Mouse (Mus musculus) forebrain, embryonic 16.5 days (tissue): ENCODE data around the gene Erg. TPM values are rescaled to one million over a fixed set of nuclear protein-coding genes. Genes with fewer than 3 reads are reported as not detected.

Experiments used
- ATAC-seq: fragments of 200-750 bp; cut with Nextera tagmentation; 2 replicates; pipeline ENCODE4 v1.8.0; 2017; ENCODE audit warnings: mild to moderate bottlenecking, moderate library complexity
- H3K27ac ChIP-seq: fragments of 300-500 bp; sonication (generic); 2 replicates; pipeline ENCODE4 v1.5.1; 2014; ENCODE audit warnings: low read length, control low read depth
- H3K27me3 ChIP-seq: fragments of 300-500 bp; sonication (generic); replicated peaks from 2 replicates; pipeline ENCODE4 v1.6.1; 2014; ENCODE audit warnings: low read length; ENCODE audit not compliant: control insufficient read depth, insufficient read depth
- H3K36me3 ChIP-seq: fragments of 300-500 bp; sonication (generic); 2 replicates; pipeline ENCODE4 v1.6.1; 2014; ENCODE audit not compliant: control insufficient read depth, insufficient read depth
- H3K4me1 ChIP-seq: fragments of 300-500 bp; sonication (generic); replicated peaks from 2 replicates; pipeline ENCODE4 v1.6.1; 2014; ENCODE audit warnings: low read length; ENCODE audit not compliant: control insufficient read depth, insufficient read depth
- H3K4me2 ChIP-seq: fragments of 300-500 bp; sonication (generic); 2 replicates; pipeline ENCODE4 v1.6.1; 2014; ENCODE audit warnings: mild to moderate bottlenecking, low read length, control low read depth
- H3K4me3 ChIP-seq: fragments of 300-500 bp; sonication (generic); replicated peaks from 2 replicates; pipeline ENCODE4 v1.5.1; 2014; ENCODE audit warnings: mild to moderate bottlenecking, low read length, control low read depth
- H3K9ac ChIP-seq: fragments of 300-500 bp; sonication (generic); replicated peaks from 2 replicates; pipeline ENCODE4 v1.6.1; 2014; ENCODE audit warnings: low read depth, low read length, control low read depth
- H3K9me3 ChIP-seq: fragments of 300-500 bp; sonication (generic); 2 replicates; pipeline ENCODE4 v1.6.1; 2016; ENCODE audit warnings: low read length; ENCODE audit not compliant: control insufficient read depth
- WGBS: fragments of 180-500 bp; shearing (Covaris S2); extraction: QIAGEN DNeasy Blood & Tissue Kit; methylation state at CpG from one replicate; pipeline ENCODE4 v1.1.7; 2014; 5-methylcytosine and 5-hydroxymethylcytosine counted together
- polyA plus RNA-seq: library from polyadenylated mRNA; unstranded; fragments of >200 nt; fragmentation: Nextera tagmentation; extraction: Ambion mirVana; gene quantifications from 2 replicates; pipeline ENCODE4 v1.2.1, GENCODE M21; 2015

Erg gene
- polyA plus RNA-seq, 1 experiment from 2014 or later: 1.9 TPM

DNA sequence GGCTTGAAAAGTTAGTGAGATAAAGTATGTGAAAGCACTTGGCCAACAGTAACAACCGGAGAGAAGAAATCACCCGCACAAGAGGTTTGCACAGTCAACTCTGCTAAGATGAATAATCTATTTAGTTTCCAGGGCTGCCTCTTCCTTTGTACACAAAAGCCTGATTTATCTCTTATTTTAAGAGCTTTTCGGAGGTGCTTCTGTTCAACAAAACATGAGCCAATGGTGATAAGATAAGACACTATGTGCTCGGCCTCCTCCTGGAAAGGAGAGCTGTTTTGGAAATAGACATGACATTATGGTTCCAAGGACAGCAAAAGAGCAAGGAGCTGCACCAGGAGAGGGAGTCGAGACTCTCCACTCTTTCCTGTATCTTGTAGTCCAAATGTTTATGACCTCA, 204.1 kb downstream of the Erg start:
- 86% methylated on average over 5 of the region's 5 CpGs for WGBS
- Histone ChIP-seq H3K4me1 (no peaks in the 10 kb centered on the region), H3K9ac (no peak overlapping the region), H3K27ac (no peak overlapping the region), H3K4me3 (no peak overlapping the region), H3K27me3 (no peaks in the 10 kb centered on the region), H3K9me3 (no peaks in the 10 kb centered on the region), H3K36me3 (no peaks in the 10 kb centered on the region), H3K4me2 (no peak overlapping the region)
- no peak for ATAC-seq

DNA sequence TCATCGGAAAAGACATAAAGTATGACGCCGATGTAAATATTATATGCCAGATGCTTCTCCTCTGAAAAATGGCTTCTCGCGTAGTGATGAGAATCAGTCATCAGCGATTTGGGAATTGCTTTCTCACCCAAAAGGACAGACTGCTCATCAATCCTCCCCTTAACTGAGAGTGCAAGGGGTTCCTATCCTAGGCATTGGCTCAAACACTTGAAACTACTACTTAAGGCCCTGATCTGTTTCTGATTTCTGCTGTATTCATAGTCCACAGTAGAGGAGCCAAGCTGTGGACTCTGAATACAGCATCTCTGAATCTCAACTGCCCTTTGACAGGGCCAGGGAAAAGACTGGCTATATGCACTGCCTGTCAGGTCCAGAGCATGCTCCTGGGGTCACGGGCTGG, 209.6 kb downstream of the Erg start:
- no peaks in the 10 kb centered on the region for H3K36me3 ChIP-seq
- no peak for ATAC-seq
- H3K27me3 ChIP-seq: no peaks in the 10 kb centered on the region
- no peak overlapping the region for H3K9ac ChIP-seq
- no peak overlapping the region for H3K4me3 ChIP-seq
- 72% methylated on average over 7 of the region's 7 CpGs for WGBS
- no peaks in the 10 kb centered on the region for H3K9me3 ChIP-seq
- H3K4me1 ChIP-seq: no peaks in the 10 kb centered on the region
- no peak overlapping the region for H3K4me2 ChIP-seq
- no peak overlapping the region for H3K27ac ChIP-seq

DNA sequence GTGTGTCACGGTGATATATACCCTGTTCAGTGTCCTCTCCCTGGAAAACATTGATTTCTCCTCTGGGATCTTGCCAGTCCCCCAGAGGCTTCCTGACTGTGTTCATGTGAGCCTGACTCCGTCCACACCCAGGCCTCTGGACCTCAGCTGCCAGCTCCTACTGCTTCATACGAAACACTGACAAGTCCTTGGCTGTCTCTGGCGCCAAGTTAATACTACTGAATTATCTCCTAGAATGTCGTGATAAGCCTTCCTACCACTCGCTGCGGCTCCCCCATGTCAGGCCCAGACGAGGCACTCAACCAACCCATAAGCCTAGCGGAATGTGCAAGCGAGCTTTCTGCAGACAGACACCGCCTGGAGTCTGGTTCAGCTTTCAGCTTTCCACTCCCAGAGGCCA, 210.0 kb downstream of the Erg start:
- no peaks in the 10 kb centered on the region for H3K9me3 ChIP-seq
- no peak overlapping the region for H3K4me3 ChIP-seq
- no peaks in the 10 kb centered on the region for H3K27me3 ChIP-seq
- no peak for ATAC-seq
- no peaks in the 10 kb centered on the region for H3K36me3 ChIP-seq
- WGBS: 71% methylated on average over 11 of the region's 11 CpGs
- H3K4me1 ChIP-seq: no peaks in the 10 kb centered on the region
- no peak overlapping the region for H3K27ac ChIP-seq
- no peak overlapping the region for H3K9ac ChIP-seq
- H3K4me2 ChIP-seq: no peak overlapping the region

DNA sequence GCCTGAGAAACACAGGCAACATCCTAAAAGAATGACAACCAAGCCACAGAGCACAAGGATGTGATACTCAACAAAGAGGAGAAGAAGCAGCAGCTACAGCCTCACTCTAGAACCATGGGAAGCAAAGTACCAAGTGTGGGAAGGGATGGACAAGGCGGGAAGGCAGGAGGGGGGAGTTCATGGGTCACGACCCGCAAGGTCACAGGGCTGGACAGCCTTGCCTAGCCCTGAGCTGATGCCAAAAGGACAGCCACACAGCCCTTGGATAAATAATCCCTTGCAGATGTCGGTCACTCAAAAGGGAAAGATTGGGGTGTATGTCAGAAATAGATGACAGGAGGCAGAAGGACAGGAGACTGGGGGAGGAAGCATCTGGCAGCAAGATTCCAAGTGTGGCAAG, 211.7 kb downstream of the Erg start:
- 85% methylated on average over 4 of the region's 4 CpGs for WGBS

DNA sequence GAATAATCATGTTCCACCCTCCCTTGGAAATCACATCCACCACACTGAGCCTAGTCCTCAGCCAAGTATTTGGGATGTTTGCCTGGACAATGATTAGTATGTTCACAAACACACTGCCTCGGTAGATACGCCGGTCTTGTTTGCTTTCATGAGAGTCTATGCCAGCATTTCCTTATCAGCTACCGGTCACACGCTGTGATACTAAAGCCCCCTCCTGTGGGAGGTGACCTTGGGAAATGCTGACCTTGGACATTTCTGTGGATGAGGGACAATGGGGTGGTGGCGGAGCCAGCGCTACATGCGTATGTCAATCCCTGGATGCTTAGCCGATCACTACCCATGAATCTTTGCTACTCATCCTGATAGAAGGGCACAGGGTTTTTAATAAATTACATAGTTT, 213.4 kb downstream of the Erg start:
- H3K4me3 ChIP-seq: no peak overlapping the region
- 96% methylated on average over 9 of the region's 9 CpGs for WGBS
- H3K27ac ChIP-seq: no peak overlapping the region
- no peaks in the 10 kb centered on the region for H3K27me3 ChIP-seq
- no peak overlapping the region for H3K9ac ChIP-seq
- no peak overlapping the region for H3K4me2 ChIP-seq
- no peaks in the 10 kb centered on the region for H3K36me3 ChIP-seq
- no peaks in the 10 kb centered on the region for H3K9me3 ChIP-seq
- ATAC-seq: no peak
- no peaks in the 10 kb centered on the region for H3K4me1 ChIP-seq

More for the DNA sequence above, 211.7 kb downstream of the Erg start:
- Histone ChIP-seq H3K27ac (no peak overlapping the region), H3K4me1 (no peaks in the 10 kb centered on the region), H3K4me3 (no peak overlapping the region), H3K36me3 (no peaks in the 10 kb centered on the region), H3K9ac (no peak overlapping the region), H3K27me3 (no peaks in the 10 kb centered on the region), H3K4me2 (no peak overlapping the region), H3K9me3 (no peaks in the 10 kb centered on the region)
- ATAC-seq: no peak

DNA sequence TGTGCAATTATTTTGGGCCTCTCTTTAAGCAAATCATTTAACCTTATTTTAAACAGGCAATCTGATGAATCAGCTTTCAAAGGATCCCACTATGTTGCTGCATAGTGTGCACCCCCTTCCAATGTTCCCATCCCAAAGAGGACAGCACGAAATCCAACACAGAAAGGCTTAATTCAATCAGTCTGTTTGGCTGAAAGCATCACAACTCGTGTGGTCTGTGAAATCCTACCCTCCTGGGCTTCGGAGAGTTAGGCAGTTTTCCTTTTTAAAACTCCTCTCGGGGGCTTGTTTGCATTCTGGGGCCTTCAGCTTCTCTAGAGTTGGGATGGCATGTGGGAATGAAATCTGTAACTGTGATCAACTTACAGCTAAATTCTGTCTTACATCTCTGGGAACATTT, 214.7 kb downstream of the Erg start:
- no peaks in the 10 kb centered on the region for H3K27me3 ChIP-seq
- H3K36me3 ChIP-seq: no peaks in the 10 kb centered on the region
- H3K4me2 ChIP-seq: no peak overlapping the region
- no peak overlapping the region for H3K9ac ChIP-seq
- no peak for ATAC-seq
- no peaks in the 10 kb centered on the region for H3K4me1 ChIP-seq
- H3K4me3 ChIP-seq: no peak overlapping the region
- H3K27ac ChIP-seq: no peak overlapping the region
- H3K9me3 ChIP-seq: no peaks in the 10 kb centered on the region
- WGBS: 53% methylated on average over 4 of the region's 4 CpGs

DNA sequence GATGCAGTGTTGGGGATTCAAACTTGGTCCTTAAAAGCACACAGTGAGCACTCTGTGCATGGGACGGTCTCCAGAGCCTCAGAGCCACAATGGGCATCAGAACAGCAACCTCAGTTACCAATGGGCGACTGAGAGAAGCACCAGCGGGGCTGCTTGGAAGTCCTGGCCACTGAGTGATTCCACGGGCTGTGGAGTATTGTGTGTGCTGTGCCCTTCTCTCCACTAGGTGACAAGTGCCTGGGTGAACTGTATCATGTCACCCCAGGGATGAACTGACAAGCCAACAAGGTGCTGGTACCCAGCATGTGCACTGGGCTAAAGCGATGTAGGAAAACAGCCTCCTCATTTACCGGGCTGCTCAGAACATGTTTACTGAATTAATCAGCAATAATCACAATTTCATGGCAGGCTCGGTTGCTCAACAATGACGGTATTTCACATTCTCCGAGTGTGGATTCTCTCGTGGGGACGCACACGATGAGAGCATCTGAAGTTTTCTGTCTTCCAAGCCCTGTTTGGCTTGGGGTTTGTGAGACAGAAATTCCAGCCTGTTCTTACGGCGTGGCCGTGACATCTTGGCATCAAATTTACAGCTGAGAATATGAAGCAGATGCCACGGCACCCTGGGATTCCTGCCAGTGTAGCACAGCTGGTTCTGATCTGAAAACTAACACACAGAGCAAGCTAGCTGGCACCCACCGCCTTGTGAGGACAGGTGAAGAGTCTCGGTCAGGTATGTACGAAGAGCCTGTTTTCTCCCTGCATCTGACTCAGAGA, 219.2 kb downstream of the Erg start:
- Histone ChIP-seq H3K36me3 (no peaks in the 10 kb centered on the region), H3K27me3 (no peaks in the 10 kb centered on the region), H3K4me1 (peaks cover 8% of the 10 kb centered on the region; the same call in 1 of the 2 replicates), H3K9me3 (no peaks in the 10 kb centered on the region), H3K27ac (no peak overlapping the region), H3K4me2 (no peak overlapping the region), H3K9ac (no peak overlapping the region), H3K4me3 (no peak overlapping the region)
- 81% methylated on average over 19 of the region's 19 CpGs for WGBS
- no peak for ATAC-seq

DNA sequence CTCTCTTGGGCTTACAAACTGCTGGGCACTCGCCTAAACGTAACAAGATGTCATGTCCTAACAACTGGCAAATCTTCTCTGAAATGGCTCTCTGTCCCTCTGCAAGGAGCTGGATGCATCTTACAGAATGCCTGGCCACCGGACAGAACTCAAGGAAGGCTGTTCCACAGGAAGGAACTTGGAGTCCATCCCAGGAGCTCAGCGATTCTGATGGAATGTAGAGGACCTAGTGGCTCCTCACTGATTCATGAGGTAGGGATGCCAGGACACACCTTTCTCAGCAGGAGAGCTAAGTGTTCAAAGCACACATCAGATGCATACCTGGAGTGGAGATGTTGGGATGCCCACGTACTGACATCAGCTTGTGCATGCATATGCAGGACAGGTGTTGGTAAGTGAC, 221.2 kb downstream of the Erg start:
- WGBS: 90% methylated on average over 5 of the region's 5 CpGs
- peaks cover 8% of the 10 kb centered on the region; the same call in 1 of the 2 replicates for H3K4me1 ChIP-seq
- H3K9ac ChIP-seq: no peak overlapping the region
- ATAC-seq: no peak
- H3K27me3 ChIP-seq: no peaks in the 10 kb centered on the region
- H3K9me3 ChIP-seq: no peaks in the 10 kb centered on the region
- H3K27ac ChIP-seq: no peak overlapping the region
- H3K4me2 ChIP-seq: no peak overlapping the region
- H3K4me3 ChIP-seq: no peak overlapping the region
- no peaks in the 10 kb centered on the region for H3K36me3 ChIP-seq

DNA sequence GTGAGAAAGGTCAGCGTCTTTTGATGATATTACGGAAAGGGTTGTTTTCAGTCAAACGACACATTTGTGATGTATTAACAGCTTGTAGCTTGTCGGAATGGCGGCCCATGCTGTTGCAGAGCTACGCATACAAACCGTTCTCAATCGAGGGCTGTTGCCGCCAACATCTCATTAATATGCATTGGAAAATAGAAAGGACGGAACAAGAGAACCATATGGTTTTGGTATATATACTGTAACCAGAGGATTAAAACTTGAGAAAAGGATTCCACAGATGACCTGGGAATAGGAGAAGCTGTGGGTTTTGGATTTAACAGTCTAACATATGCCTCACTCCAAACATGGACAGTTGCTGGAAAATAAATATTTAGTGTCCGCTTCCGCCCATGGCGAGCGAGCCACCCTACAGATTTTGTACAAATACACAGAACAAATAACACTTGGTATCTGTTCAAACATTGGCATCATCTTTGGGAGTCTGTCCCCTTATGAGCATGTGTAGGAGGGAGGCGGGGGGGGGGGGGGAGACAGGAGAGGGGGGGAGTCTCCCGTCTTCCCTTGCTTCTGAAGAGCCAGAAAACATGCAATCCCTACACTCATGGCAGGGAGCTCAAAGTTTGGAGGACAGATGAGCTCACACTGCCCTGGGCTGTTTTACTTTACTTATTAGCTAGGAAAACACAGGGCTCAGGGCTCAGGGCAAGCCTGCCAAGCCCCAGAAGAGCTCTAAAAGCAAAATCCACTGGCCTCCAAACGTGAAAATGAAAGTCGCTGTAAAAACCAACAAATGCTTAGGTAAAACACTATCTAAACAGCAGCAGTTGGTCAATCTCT, 222.5 kb downstream of the Erg start:
- ATAC-seq: peak; percentile 74
- no peak overlapping the region for H3K4me3 ChIP-seq
- peaks cover 8% of the 10 kb centered on the region; the same call in 1 of the 2 replicates for H3K4me1 ChIP-seq
- peak overlapping the region; percentile 16; the same call in 1 of the 2 replicates for H3K4me2 ChIP-seq
- H3K9ac ChIP-seq: no peak overlapping the region
- WGBS: 53% methylated on average over 17 of the region's 18 CpGs
- H3K27ac ChIP-seq: no peak overlapping the region
- H3K27me3 ChIP-seq: no peaks in the 10 kb centered on the region
- H3K36me3 ChIP-seq: no peaks in the 10 kb centered on the region
- no peaks in the 10 kb centered on the region for H3K9me3 ChIP-seq
